Comparison of ENCODE assay signal across 9 mouse cellular contexts in genomic region chr12:77674755-77675154, GRCm38 (mm10).
A peak's percentile ranks its signal among the peaks of the same experiment; 100 is the strongest.
DNase-seq lines count a peak whose midpoint lies in the region; ATAC-seq lines count a peak whose summit lies in the region.
"Had no signal": no experiment of that assay in that cellular context is flagged by ENCODE, and none has a peak within 500 bp of the region (broad histone marks: within the 10 kb centered on the region; RNA-seq: fewer than 3 reads in every experiment).

No protein-coding gene starts in this region.

- no peaks in the 10 kb centered on the region for H3K4me1 ChIP-seq in hindbrain, embryonic 11.5 days (replicated peaks; ENCODE audit: control insufficient read depth, insufficient read depth, low read length)
- H3K4me1 ChIP-seq in hindbrain, embryonic 10.5 days (replicated peaks): peaks cover 31% of the 10 kb centered on the region
- peaks cover 14% of the 10 kb centered on the region for H3K4me1 ChIP-seq in limb, embryonic 10.5 days
- H3K4me1 ChIP-seq in hindbrain, embryonic 13.5 days (replicated peaks): peaks cover 20% of the 10 kb centered on the region

- 78% methylated on average over 5 of the region's 5 CpGs for WGBS in hindbrain, embryonic 11.5 days
- 80% methylated on average over 5 of the region's 5 CpGs for WGBS in hindbrain, embryonic 10.5 days
- 77% methylated on average over 5 of the region's 5 CpGs for WGBS in limb, embryonic 10.5 days
- 82% methylated on average over 5 of the region's 5 CpGs for WGBS in hindbrain, embryonic 13.5 days

- H3K27me3 ChIP-seq in hindbrain, embryonic 11.5 days (ENCODE audit: control insufficient read depth, insufficient read depth, low read length): no peaks in the 10 kb centered on the region
- 0 out of 2 replicates have a peak, but pooled peaks cover 6% of the 10 kb centered on the region for H3K27me3 ChIP-seq in hindbrain, embryonic 10.5 days (ENCODE audit: insufficient read depth, poor library complexity, severe bottlenecking)
- H3K27me3 ChIP-seq in limb, embryonic 10.5 days (ENCODE audit: low read depth, poor library complexity, severe bottlenecking): 0 out of 2 replicates have a peak, but pooled peaks cover 5% of the 10 kb centered on the region
- no peaks in the 10 kb centered on the region for H3K27me3 ChIP-seq in hindbrain, embryonic 13.5 days

- no peaks in the 10 kb centered on the region for H3K9me3 ChIP-seq in hindbrain, embryonic 11.5 days (ENCODE audit: control insufficient read depth, low read length)
- H3K9me3 ChIP-seq in hindbrain, embryonic 10.5 days: 0 out of 2 replicates have a peak, but pooled peaks cover 2% of the 10 kb centered on the region
- no peaks in the 10 kb centered on the region for H3K9me3 ChIP-seq in limb, embryonic 10.5 days (replicated peaks)
- H3K9me3 ChIP-seq in hindbrain, embryonic 13.5 days: no peaks in the 10 kb centered on the region

- H3K9ac ChIP-seq in hindbrain, embryonic 11.5 days (ENCODE audit: low read depth, low read length): no peak overlapping the region
- no peak overlapping the region for H3K9ac ChIP-seq in hindbrain, embryonic 13.5 days

- peak; percentile 64 for DNase-seq in hindbrain, embryonic 11.5 days (ENCODE audit: low spot score)
- no peak for DNase-seq in hindbrain, embryonic 10.5 days (ENCODE audit: low spot score)
- DNase-seq in urinary bladder, postnatal 25 days (ENCODE audit: low spot score): peak; percentile 18
- no peak for DNase-seq in urinary bladder, postnatal 4 days (ENCODE audit: low spot score in 2 of 2)
- DNase-seq in cerebellum, adult 18-20 months: peak; percentile 57 to 63
- peak; percentile 55 for DNase-seq in limb, embryonic 10.5 days (ENCODE audit: low spot score)
- DNase-seq in spleen, adult 18-20 months: peak; percentile 15 to 60

- no peak overlapping the region for H3K4me2 ChIP-seq in hindbrain, embryonic 11.5 days (replicated peaks; ENCODE audit: low read depth, low read length)
- no peak overlapping the region for H3K4me2 ChIP-seq in hindbrain, embryonic 13.5 days

- no peak overlapping the region for H3K4me3 ChIP-seq in hindbrain, embryonic 11.5 days (ENCODE audit: low read depth, low read length)
- H3K4me3 ChIP-seq in hindbrain, embryonic 10.5 days: no peak overlapping the region
- no peak overlapping the region for H3K4me3 ChIP-seq in limb, embryonic 10.5 days
- no peak overlapping the region for H3K4me3 ChIP-seq in hindbrain, embryonic 13.5 days
- H3K4me3 ChIP-seq: erythroblast, embryonic 14.5 days had no signal

- ATAC-seq in hindbrain, embryonic 11.5 days (ENCODE audit: low FRiP score): no peak
- ATAC-seq in hindbrain, embryonic 13.5 days (ENCODE audit: low FRiP score): no peak

- no peak overlapping the region for H3K27ac ChIP-seq in hindbrain, embryonic 11.5 days (ENCODE audit: low read depth, low read length)
- H3K27ac ChIP-seq in hindbrain, embryonic 10.5 days: no peak overlapping the region
- H3K27ac ChIP-seq in limb, embryonic 10.5 days: no peak overlapping the region
- H3K27ac ChIP-seq in hindbrain, embryonic 13.5 days: no peak overlapping the region

- H3K36me3 ChIP-seq in hindbrain, embryonic 11.5 days (ENCODE audit: control insufficient read depth, insufficient read depth, low read length): no peaks in the 10 kb centered on the region
- no peaks in the 10 kb centered on the region for H3K36me3 ChIP-seq in hindbrain, embryonic 10.5 days
- no peaks in the 10 kb centered on the region for H3K36me3 ChIP-seq in limb, embryonic 10.5 days
- no peaks in the 10 kb centered on the region for H3K36me3 ChIP-seq in hindbrain, embryonic 13.5 days

Comparison
In these comparisons a context has a peak if more than half of its experiments do, and no peak if none do; other contexts are left out.
1. DNase-seq: peak in hindbrain, embryonic 11.5 days (single experiment), urinary bladder, postnatal 25 days (single experiment), cerebellum, adult 18-20 months (2 of 2), limb, embryonic 10.5 days (single experiment) and spleen, adult 18-20 months (2 of 2); none in hindbrain, embryonic 10.5 days (single experiment) and urinary bladder, postnatal 4 days (0 of 2).